Mouse (Mus musculus) spleen, adult 2 months (tissue): ENCODE results near the gene Rab28.

Experiments used
- CTCF ChIP-seq: fragments of 200-500 bp; IDR thresholded peaks from 2 replicates; pipeline ENCODE4 v1.5.1; 2011; ENCODE audit warnings: mild to moderate bottlenecking, inconsistent platforms; ENCODE audit not compliant: insufficient read depth, insufficient read length, insufficient replicate concordance; ENCODE audit errors: extremely low read depth
- POLR2A ChIP-seq: fragments of 200-500 bp; IDR thresholded peaks from 2 replicates; pipeline ENCODE4 v1.6.1; 2011; ENCODE audit warnings: low read depth, low read length, inconsistent platforms

DNA sequence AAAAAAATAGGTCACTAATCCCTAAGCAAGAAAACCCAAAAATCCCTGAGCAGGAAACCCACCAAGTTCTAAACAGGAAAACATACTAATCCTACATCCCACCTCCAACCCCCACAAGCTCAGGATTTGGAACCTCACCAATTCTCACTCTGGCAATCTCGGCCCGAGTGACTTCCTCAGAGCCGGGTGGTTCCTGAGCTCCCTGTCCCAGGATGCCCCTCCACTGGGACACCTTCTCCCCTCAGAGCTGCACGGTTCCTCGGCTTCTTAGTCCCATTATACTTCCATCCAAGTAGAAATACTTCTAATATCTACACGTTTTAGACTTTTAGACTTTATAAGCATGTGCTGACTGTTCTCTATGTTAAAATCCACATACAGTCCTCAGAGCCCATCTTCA, 41.9 kb downstream of the Rab28 start:
- TF ChIP-seq POLR2A (no peak), CTCF (no peak)
